Mouse (Mus musculus): ENCODE measurements around the gene Dnpep. TPM values are rescaled to one million over a fixed set of nuclear protein-coding genes. Genes with fewer than 3 reads are reported as not detected.
A peak's percentile ranks its signal among the peaks of the same experiment; 100 is the strongest.

Gene Dnpep
- total RNA-seq (2022): 10 to 100 TPM; 38.7 to 46.5 (median 44.1) TPM

- peak; percentile 100 for DNase-seq (ENCODE audit: low spot score in 2 of 2)
Observed at GRCm38 (mm10) chr1:75317241-75318201, at the start of gene Dnpep. Gene Dnpep, minus strand, starts transcription at chr1:75317990.

- DNase-seq (ENCODE audit: low spot score in 2 of 2): no peak
Observed at GRCm38 (mm10) chr1:75365510-75366137, 47.8 kb upstream of the Dnpep start.

- DNase-seq (ENCODE audit: low spot score in 2 of 2): no peak
Observed at GRCm38 (mm10) chr1:75363868-75364267, 46.1 kb upstream of the Dnpep start.

- DNase-seq (ENCODE audit: low spot score in 2 of 2): peak in 1 of 2 experiments; percentile 50
Observed at GRCm38 (mm10) chr1:75361750-75362149, 44.0 kb upstream of the Dnpep start.

- DNase-seq (ENCODE audit: low spot score in 2 of 2): no peak
Observed at GRCm38 (mm10) chr1:75361123-75361522, 43.3 kb upstream of the Dnpep start.

GRCm38 (mm10) chr1:75360112-75361031 is 42.6 kb upstream of the Dnpep start, which contains the start of gene Des:
Gene Des, plus strand, starts transcription at chr1:75360329.
- DNase-seq (ENCODE audit: low spot score in 2 of 2): peak; percentile 91 to 93

GRCm38 (mm10) chr1:75359346-75359745 is 41.6 kb upstream of the Dnpep start:
- peak in 1 of 2 experiments; percentile 68 for DNase-seq (ENCODE audit: low spot score in 2 of 2)

- no peak for DNase-seq (ENCODE audit: low spot score in 2 of 2)
Observed at GRCm38 (mm10) chr1:75358009-75358408, 40.2 kb upstream of the Dnpep start.

GRCm38 (mm10) chr1:75357261-75357660 is 39.5 kb upstream of the Dnpep start:
- DNase-seq (ENCODE audit: low spot score in 2 of 2): no peak

- DNase-seq (ENCODE audit: low spot score in 2 of 2): no peak
Observed at GRCm38 (mm10) chr1:75349275-75349674, 31.5 kb upstream of the Dnpep start.

- DNase-seq (ENCODE audit: low spot score in 2 of 2): no peak
Observed at GRCm38 (mm10) chr1:75347279-75347678, 29.5 kb upstream of the Dnpep start.

GRCm38 (mm10) chr1:75345036-75345935 is 27.5 kb upstream of the Dnpep start:
- peak; percentile 72 to 81 for DNase-seq (ENCODE audit: low spot score in 2 of 2)

GRCm38 (mm10) chr1:75344291-75345035 is 26.7 kb upstream of the Dnpep start:
- DNase-seq (ENCODE audit: low spot score in 2 of 2): peak; percentile 76 to 81

- DNase-seq (ENCODE audit: low spot score in 2 of 2): no peak
Observed at GRCm38 (mm10) chr1:75342874-75343416, 25.2 kb upstream of the Dnpep start.

GRCm38 (mm10) chr1:75340519-75340918 is 22.7 kb upstream of the Dnpep start:
- no peak for DNase-seq (ENCODE audit: low spot score in 2 of 2)

GRCm38 (mm10) chr1:75339337-75339736 is 21.5 kb upstream of the Dnpep start:
- DNase-seq (ENCODE audit: low spot score in 2 of 2): no peak

- no peak for DNase-seq (ENCODE audit: low spot score in 2 of 2)
Observed at GRCm38 (mm10) chr1:75338091-75338694, 20.4 kb upstream of the Dnpep start.

GRCm38 (mm10) chr1:75337097-75337496 is 19.3 kb upstream of the Dnpep start:
- no peak for DNase-seq (ENCODE audit: low spot score in 2 of 2)

GRCm38 (mm10) chr1:75336461-75336860 is 18.7 kb upstream of the Dnpep start:
- DNase-seq (ENCODE audit: low spot score in 2 of 2): no peak

All from gastrocnemius, adult 8-10 months (tissue).